Mouse (Mus musculus) lung, postnatal 14 days (tissue): Measurements from ENCODE around the gene Gstp2.

Experiments used
- DNase-seq: peaks from one replicate; pipeline ENCODE4 v3.0.0; 2021

Gene Gstp2

GRCm38 (mm10) chr19:4045966-4046865 lies at the start of gene Gstp2:
Gstp2 (minus strand) TSS chr19:4046023.
- peak; percentile 81 for DNase-seq

GRCm38 (mm10) chr19:4094774-4095303 lies 49.0 kb upstream of the Gstp2 start:
- DNase-seq: no peak

- no peak for DNase-seq
These were observed 48.5 kb upstream of the Gstp2 start for GRCm38 (mm10) chr19:4094348-4094747.

- DNase-seq: no peak
These were observed 47.9 kb upstream of the Gstp2 start for GRCm38 (mm10) chr19:4093772-4094171.

- no peak for DNase-seq
These were observed 46.9 kb upstream of the Gstp2 start for GRCm38 (mm10) chr19:4092750-4093149.

GRCm38 (mm10) chr19:4091383-4091782 lies 45.6 kb upstream of the Gstp2 start:
- DNase-seq: no peak

GRCm38 (mm10) chr19:4090446-4090845 lies 44.6 kb upstream of the Gstp2 start:
- DNase-seq: no peak

GRCm38 (mm10) chr19:4089128-4089527 lies 43.3 kb upstream of the Gstp2 start:
- no peak for DNase-seq

GRCm38 (mm10) chr19:4088146-4088545 lies 42.3 kb upstream of the Gstp2 start:
- no peak for DNase-seq

GRCm38 (mm10) chr19:4087090-4087489 lies 41.3 kb upstream of the Gstp2 start:
- no peak for DNase-seq

GRCm38 (mm10) chr19:4086156-4086555 lies 40.3 kb upstream of the Gstp2 start:
- no peak for DNase-seq

- DNase-seq: no peak
These were observed 39.2 kb upstream of the Gstp2 start for GRCm38 (mm10) chr19:4084984-4085383.

GRCm38 (mm10) chr19:4083826-4084225 lies 38.0 kb upstream of the Gstp2 start:
- DNase-seq: no peak

GRCm38 (mm10) chr19:4083316-4083715 lies 37.5 kb upstream of the Gstp2 start:
- no peak for DNase-seq

- DNase-seq: no peak
These were observed 36.6 kb upstream of the Gstp2 start for GRCm38 (mm10) chr19:4082219-4082965.

- no peak for DNase-seq
These were observed 35.6 kb upstream of the Gstp2 start, which contains the start of gene Cabp2 for GRCm38 (mm10) chr19:4081394-4081793. Cabp2 (plus strand) TSS chr19:4081578.

GRCm38 (mm10) chr19:4080511-4081009 lies 34.7 kb upstream of the Gstp2 start:
- no peak for DNase-seq

GRCm38 (mm10) chr19:4079594-4079993 lies 33.8 kb upstream of the Gstp2 start:
- no peak for DNase-seq

GRCm38 (mm10) chr19:4075531-4075930 lies 29.7 kb upstream of the Gstp2 start:
- no peak for DNase-seq

GRCm38 (mm10) chr19:4072706-4073424 lies 27.0 kb upstream of the Gstp2 start:
- DNase-seq: no peak

- DNase-seq: no peak
These were observed 25.6 kb upstream of the Gstp2 start for GRCm38 (mm10) chr19:4071406-4071805.

- no peak for DNase-seq
These were observed 24.9 kb upstream of the Gstp2 start for GRCm38 (mm10) chr19:4070756-4071155.

GRCm38 (mm10) chr19:4070311-4070710 lies 24.5 kb upstream of the Gstp2 start:
- DNase-seq: no peak
